In genomic region chr9:106891829-106892551, GRCm38 (mm10) we compare ENCODE assay signal across 8 mouse cellular contexts. TPM values are rescaled to one million over a fixed set of nuclear protein-coding genes. Genes with fewer than 3 reads are reported as not detected.
A peak's percentile ranks its signal among the peaks of the same experiment; 100 is the strongest.
DNase-seq lines count a peak whose midpoint lies in the region; ATAC-seq and TF ChIP-seq lines count a peak whose summit lies in the region.

TSS of gene Manf (minus strand) at chr9:106891979.

- TF ChIP-seq CTCF in kidney, adult 2 months (conservative IDR thresholded peaks at IDR 0.05; ENCODE audit: insufficient read depth, insufficient read length, low read depth, low read length), result no peak
- 0 out of 2 replicates have a peak, but pooled peaks have one; percentile 2 for TF ChIP-seq CTCF in spleen, adult 2 months (IDR thresholded peaks at IDR 0.05; ENCODE audit: extremely low read depth, insufficient read depth, insufficient read length, insufficient replicate concordance)

- H3K4me2 ChIP-seq in embryonic facial prominence, embryonic 13.5 days, result peak within 1 kb of the TSS; percentile 79
- H3K4me2 ChIP-seq in limb, embryonic 12.5 days, result peak within 1 kb of the TSS; percentile 78
- peak within 1 kb of the TSS; percentile 71 for H3K4me2 ChIP-seq in midbrain, embryonic 15.5 days

- DNase-seq in 3134 (ENCODE audit: extremely low read depth, insufficient read length, low spot score), result peak; percentile 98
- DNase-seq in adrenal gland, postnatal 36 days, result peak; percentile 98 to 99
- DNase-seq in heart, adult 18-20 months, result peak; percentile 95 to 99
- DNase-seq in kidney, adult 2 months, result peak; percentile 99
- peak; percentile 95 to 96 for DNase-seq in spleen, adult 2 months (ENCODE audit: low read depth in 1 of 2, low spot score in 2 of 2)

- peak within 1 kb of the TSS; percentile 92 for H3K27ac ChIP-seq in embryonic facial prominence, embryonic 13.5 days
- H3K27ac ChIP-seq in kidney, adult 2 months (ENCODE audit: insufficient read depth, low read depth, low read length), result peak within 1 kb of the TSS; percentile 61
- peak within 1 kb of the TSS; percentile 91 for H3K27ac ChIP-seq in limb, embryonic 12.5 days
- peak within 1 kb of the TSS; percentile 94 for H3K27ac ChIP-seq in midbrain, embryonic 15.5 days
- H3K27ac ChIP-seq in spleen, adult 2 months (ENCODE audit: insufficient read depth, low read length), result peak within 1 kb of the TSS; percentile 93

- H3K9me3 ChIP-seq in embryonic facial prominence, embryonic 13.5 days, result no peaks in the 10 kb centered on the region
- no peaks in the 10 kb centered on the region for H3K9me3 ChIP-seq in limb, embryonic 12.5 days
- H3K9me3 ChIP-seq in midbrain, embryonic 15.5 days, result no peaks in the 10 kb centered on the region

- WGBS in embryonic facial prominence, embryonic 13.5 days, result under 1% methylated on average over 59 of the region's 59 CpGs
- under 1% methylated on average over 59 of the region's 59 CpGs for WGBS in kidney, adult 2 months
- WGBS in limb, embryonic 12.5 days, result under 1% methylated on average over 59 of the region's 59 CpGs
- WGBS in midbrain, embryonic 15.5 days, result 0% methylated on average over 59 of the region's 59 CpGs
- under 1% methylated on average over 59 of the region's 59 CpGs for WGBS in spleen, adult 2 months

- peak within 1 kb of the TSS; percentile 94 for H3K9ac ChIP-seq in embryonic facial prominence, embryonic 13.5 days
- peak within 1 kb of the TSS; percentile 89 for H3K9ac ChIP-seq in limb, embryonic 12.5 days (replicated peaks)
- peak within 1 kb of the TSS; percentile 93 for H3K9ac ChIP-seq in midbrain, embryonic 15.5 days

- ATAC-seq in embryonic facial prominence, embryonic 13.5 days (ENCODE audit: insufficient number of reproducible peaks, insufficient read depth, low FRiP score, low TSS enrichment, low read depth), result peak; percentile 99
- peak; percentile 99 for ATAC-seq in limb, embryonic 12.5 days (ENCODE audit: insufficient number of reproducible peaks, insufficient read depth, low FRiP score, low TSS enrichment, low read depth)
- ATAC-seq in midbrain, embryonic 15.5 days (replicated peaks), result peak; percentile 99

- TF ChIP-seq POLR2A in kidney, adult 2 months (IDR thresholded peaks at IDR 0.05; ENCODE audit: low read depth, low read length), result peak; percentile 90
- peak; percentile 92 for TF ChIP-seq POLR2A in spleen, adult 2 months (IDR thresholded peaks at IDR 0.05; ENCODE audit: low read depth, low read length)

- H3K4me1 ChIP-seq in embryonic facial prominence, embryonic 13.5 days, result peaks cover 38% of the 10 kb centered on the region
- H3K4me1 ChIP-seq in kidney, adult 2 months (ENCODE audit: control insufficient read depth, insufficient read depth, low read length), result 0 out of 2 replicates have a peak, but pooled peaks cover 2% of the 10 kb centered on the region
- H3K4me1 ChIP-seq in limb, embryonic 12.5 days (replicated peaks), result peaks cover 36% of the 10 kb centered on the region
- H3K4me1 ChIP-seq in midbrain, embryonic 15.5 days, result peaks cover 33% of the 10 kb centered on the region
- peaks cover 5% of the 10 kb centered on the region; the same call in 1 of the 2 replicates for H3K4me1 ChIP-seq in spleen, adult 2 months (ENCODE audit: control insufficient read depth, insufficient read depth, insufficient read length)

- peaks cover 27% of the 10 kb centered on the region for H3K36me3 ChIP-seq in embryonic facial prominence, embryonic 13.5 days
- H3K36me3 ChIP-seq in kidney, adult 2 months (ENCODE audit: control insufficient read depth, insufficient read depth, low read length), result peaks cover 2% of the 10 kb centered on the region; the same call in 1 of the 2 replicates
- peaks cover 34% of the 10 kb centered on the region for H3K36me3 ChIP-seq in limb, embryonic 12.5 days
- H3K36me3 ChIP-seq in midbrain, embryonic 15.5 days (replicated peaks), result peaks cover 25% of the 10 kb centered on the region; the same call in 1 of the 2 replicates
- peaks cover 18% of the 10 kb centered on the region for H3K36me3 ChIP-seq in spleen, adult 2 months (ENCODE audit: control insufficient read depth, insufficient read depth, low read length)

- no peaks in the 10 kb centered on the region for H3K27me3 ChIP-seq in embryonic facial prominence, embryonic 13.5 days
- H3K27me3 ChIP-seq in kidney, adult 2 months (replicated peaks; ENCODE audit: control insufficient read depth, insufficient read depth, low read length), result no peaks in the 10 kb centered on the region
- H3K27me3 ChIP-seq in limb, embryonic 12.5 days, result no peaks in the 10 kb centered on the region
- no peaks in the 10 kb centered on the region for H3K27me3 ChIP-seq in midbrain, embryonic 15.5 days (replicated peaks)
- no peaks in the 10 kb centered on the region for H3K27me3 ChIP-seq in spleen, adult 2 months (ENCODE audit: control insufficient read depth, insufficient read depth, low read length)

- peak within 1 kb of the TSS; percentile 86 for H3K4me3 ChIP-seq in embryonic facial prominence, embryonic 13.5 days
- peak within 1 kb of the TSS; percentile 71 for H3K4me3 ChIP-seq in kidney, adult 2 months (ENCODE audit: insufficient read depth, low read depth, low read length)
- H3K4me3 ChIP-seq in limb, embryonic 12.5 days (replicated peaks), result peak within 1 kb of the TSS; percentile 93
- peak within 1 kb of the TSS; percentile 88 for H3K4me3 ChIP-seq in midbrain, embryonic 15.5 days
- peak within 1 kb of the TSS; percentile 81 for H3K4me3 ChIP-seq in spleen, adult 2 months (ENCODE audit: extremely low read depth, insufficient read depth, insufficient read length)

RNA-seq across cellular contexts. Expression of gene Manf, which starts in this region (rescaled TPM):
- total RNA-seq in adrenal gland, postnatal 36 days (2021), result 100 to 1,000 TPM; 314 to 358 TPM
- polyA plus RNA-seq in embryonic facial prominence, embryonic 13.5 days (2015; fragmentation: Nextera tagmentation; extraction: Ambion mirVana), result 242 and 297 TPM in 2 replicates
- total RNA-seq in heart, adult 18-20 months (2021), result 100 to 1,000 TPM; 100 to 151 TPM
- polyA plus RNA-seq in kidney, adult 2 months (2012; rRNA removed), result 12.6 and 25.5 TPM in 2 replicates
- 229 and 233 TPM in 2 replicates for polyA plus RNA-seq in limb, embryonic 12.5 days (2016; fragmentation: Nextera tagmentation; extraction: Ambion mirVana)
- 168 TPM in 2 replicates for polyA plus RNA-seq in midbrain, embryonic 15.5 days (2015; fragmentation: Nextera tagmentation; extraction: Ambion mirVana)
- 8.2 and 10.4 TPM in 2 replicates for polyA plus RNA-seq in spleen, adult 2 months (2012; rRNA removed)

Comparison
In these comparisons a context has a peak if more than half of its experiments do, and no peak if none do; other contexts are left out.
1. Peak in every context shown above with its lines: DNase-seq, ATAC-seq, H3K4me3 ChIP-seq and H3K27ac ChIP-seq.